Mouse (Mus musculus): ENCODE measurements around the gene Anks1b.

The Anks1b gene

GRCm38 (mm10) chr10:90953103-90953709 is 1079.9 kb downstream of the Anks1b start:
- DNase-seq (ENCODE audit: low spot score in 2 of 2) = peak; percentile 47 to 66

GRCm38 (mm10) chr10:90953821-90954220 is 1080.5 kb downstream of the Anks1b start:
- peak; percentile 34 to 35 for DNase-seq (ENCODE audit: low spot score in 2 of 2)

- no peak for DNase-seq (ENCODE audit: low spot score in 2 of 2)
Observed at GRCm38 (mm10) chr10:90960374-90960773, 1087.1 kb downstream of the Anks1b start.

GRCm38 (mm10) chr10:90964511-90964910 is 1091.2 kb downstream of the Anks1b start:
- no peak for DNase-seq (ENCODE audit: low spot score in 2 of 2)

- no peak for DNase-seq (ENCODE audit: low spot score in 2 of 2)
Observed at GRCm38 (mm10) chr10:90965671-90966315, 1092.5 kb downstream of the Anks1b start.

- DNase-seq (ENCODE audit: low spot score in 2 of 2) = no peak
Observed at GRCm38 (mm10) chr10:90966821-90967220, 1093.5 kb downstream of the Anks1b start.

GRCm38 (mm10) chr10:90968247-90968646 is 1094.9 kb downstream of the Anks1b start:
- DNase-seq (ENCODE audit: low spot score in 2 of 2) = no peak

- DNase-seq (ENCODE audit: low spot score in 2 of 2) = peak; percentile 44 to 52
Observed at GRCm38 (mm10) chr10:90969355-90970174, 1096.3 kb downstream of the Anks1b start.

- no peak for DNase-seq (ENCODE audit: low spot score in 2 of 2)
Observed at GRCm38 (mm10) chr10:90970560-90970959, 1097.3 kb downstream of the Anks1b start.

GRCm38 (mm10) chr10:90974084-90974483 is 1100.8 kb downstream of the Anks1b start:
- DNase-seq (ENCODE audit: low spot score in 2 of 2) = no peak

- no peak for DNase-seq (ENCODE audit: low spot score in 2 of 2)
Observed at GRCm38 (mm10) chr10:90974491-90974890, 1101.2 kb downstream of the Anks1b start.

- DNase-seq (ENCODE audit: low spot score in 2 of 2) = no peak
Observed at GRCm38 (mm10) chr10:90981811-90982210, 1108.5 kb downstream of the Anks1b start.

- DNase-seq (ENCODE audit: low spot score in 2 of 2) = peak; percentile 11 to 34
Observed at GRCm38 (mm10) chr10:90983046-90983445, 1109.7 kb downstream of the Anks1b start.

GRCm38 (mm10) chr10:90990340-90990739 is 1117.0 kb downstream of the Anks1b start:
- no peak for DNase-seq (ENCODE audit: low spot score in 2 of 2)

- no peak for DNase-seq (ENCODE audit: low spot score in 2 of 2)
Observed at GRCm38 (mm10) chr10:90992237-90992636, 1118.9 kb downstream of the Anks1b start.

- DNase-seq (ENCODE audit: low spot score in 2 of 2) = no peak
Observed at GRCm38 (mm10) chr10:90993869-90994268, 1120.6 kb downstream of the Anks1b start.

- no peak for DNase-seq (ENCODE audit: low spot score in 2 of 2)
Observed at GRCm38 (mm10) chr10:90999899-91000298, 1126.6 kb downstream of the Anks1b start.

- peak; percentile 47 to 58 for DNase-seq (ENCODE audit: low spot score in 2 of 2)
Observed at GRCm38 (mm10) chr10:91001421-91001820, 1128.1 kb downstream of the Anks1b start.

- DNase-seq (ENCODE audit: low spot score in 2 of 2) = no peak
Observed at GRCm38 (mm10) chr10:91005858-91006538, 1132.7 kb downstream of the Anks1b start.
